Mouse (Mus musculus): ENCODE data around the gene T2.
"Not testable (repeated sequence)": the region's sequence is repeated elsewhere in the genome, so short reads cannot be mapped to it uniquely, and the experiment has no call there.

T2 gene

DNA sequence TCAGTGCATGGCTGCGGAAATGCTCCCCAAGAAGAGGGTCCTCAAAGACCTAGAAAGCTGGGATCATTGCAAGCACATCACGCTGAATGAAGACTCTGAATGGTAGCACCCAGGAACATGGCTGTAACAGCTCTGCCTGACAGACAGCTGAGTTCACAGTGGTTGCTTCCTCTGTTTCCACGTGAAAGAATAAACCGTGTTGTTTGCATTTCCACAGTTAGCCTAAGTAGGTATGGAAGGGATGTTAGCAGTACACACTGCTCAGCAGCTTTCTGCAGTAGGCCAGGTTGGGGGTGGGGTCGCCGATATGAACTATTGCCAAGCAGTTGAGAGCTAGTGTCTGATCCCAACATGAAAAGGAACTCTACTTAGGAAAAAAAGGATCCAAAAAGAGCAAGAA is at the start of gene T2:
T2 (plus strand) TSS at position 301 of the 400 bp plus-strand sequence.
- no peak for ATAC-seq (ENCODE audit: insufficient number of reproducible peaks, low FRiP score, low TSS enrichment)

DNA sequence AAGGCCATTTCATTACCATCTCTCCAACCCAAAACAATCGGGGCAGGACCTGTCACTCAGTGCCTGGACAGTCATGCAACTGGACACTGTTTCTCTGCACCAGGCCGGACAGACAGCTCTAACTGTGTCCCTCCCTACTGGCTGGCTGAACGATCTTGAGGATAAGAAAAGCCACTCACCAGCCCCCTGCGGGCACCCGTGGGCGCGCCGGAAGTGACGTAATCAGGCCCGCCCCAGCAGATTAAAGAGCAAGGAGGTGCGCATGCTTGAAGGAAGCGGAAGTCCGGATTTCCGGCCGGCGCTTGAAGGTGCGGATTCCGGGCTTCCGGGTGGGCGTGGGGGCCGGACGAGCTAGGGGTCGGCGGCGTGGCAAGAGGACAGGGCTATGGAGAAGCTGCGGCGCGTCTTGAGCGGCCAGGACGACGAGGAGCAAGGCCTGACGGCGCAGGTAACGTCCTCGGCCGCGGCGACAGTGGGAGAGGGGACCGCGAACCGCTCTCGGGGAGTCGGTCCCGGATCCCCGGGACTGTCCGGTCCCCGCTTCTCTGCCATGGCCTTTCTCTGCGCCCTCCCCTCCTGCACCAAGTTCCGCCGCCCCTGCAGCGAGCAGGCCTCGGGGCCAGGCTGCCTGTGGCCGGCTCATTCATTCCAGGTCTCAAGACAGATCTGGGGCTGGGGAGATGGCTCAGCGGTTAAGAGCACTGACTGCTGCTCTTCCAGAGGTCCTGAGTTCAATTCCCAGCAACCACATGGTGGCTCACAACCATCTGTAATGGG is 44.8 kb upstream of the T2 start, which contains the start of gene Sft2d1:
Sft2d1 (plus strand) TSS at position 265 of the 777 bp plus-strand sequence.
- peak; percentile 92 for ATAC-seq (ENCODE audit: insufficient number of reproducible peaks, low FRiP score, low TSS enrichment)

DNA sequence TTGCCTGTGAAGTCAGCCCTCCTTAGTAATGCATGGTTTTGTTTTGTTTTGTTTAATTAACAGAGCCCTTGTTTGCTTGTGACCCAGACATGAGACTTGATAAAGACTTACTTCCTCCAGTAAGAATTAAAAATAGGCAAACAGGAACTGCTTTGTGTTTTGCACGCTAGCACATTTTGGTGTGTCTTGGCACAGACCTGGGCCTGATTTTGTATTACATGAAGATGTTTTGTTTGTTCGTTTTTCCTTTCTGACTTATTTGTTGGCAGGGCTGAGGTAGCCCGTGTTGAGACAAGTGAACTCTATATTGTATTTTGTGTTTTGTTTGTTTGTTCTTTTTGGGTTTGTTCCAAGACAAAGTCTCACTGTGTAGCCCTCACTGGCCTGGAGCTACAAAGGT is 44.0 kb upstream of the T2 start:
- ATAC-seq (ENCODE audit: insufficient number of reproducible peaks, low FRiP score, low TSS enrichment), result no peak

DNA sequence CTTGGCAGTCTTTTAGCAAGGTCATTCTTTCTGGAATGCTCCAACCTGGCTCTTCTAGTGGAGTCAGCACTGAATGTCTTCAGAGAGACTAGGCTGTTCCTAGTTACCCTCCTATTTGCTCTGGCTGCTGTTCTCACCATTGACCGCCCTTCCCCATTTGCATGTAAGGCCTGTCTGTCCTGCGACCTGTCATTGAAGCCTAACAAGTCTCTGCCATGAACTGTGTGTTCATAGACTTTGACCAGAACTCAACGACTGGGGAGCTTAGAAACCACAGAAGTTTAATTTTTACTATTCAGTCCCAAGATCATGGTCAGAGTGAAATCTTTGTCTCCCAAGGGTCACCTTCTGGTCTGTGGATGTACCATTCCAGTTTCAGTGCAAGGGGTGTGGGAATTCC is 41.8 kb upstream of the T2 start:
- ATAC-seq (ENCODE audit: insufficient number of reproducible peaks, low FRiP score, low TSS enrichment), result no peak

DNA sequence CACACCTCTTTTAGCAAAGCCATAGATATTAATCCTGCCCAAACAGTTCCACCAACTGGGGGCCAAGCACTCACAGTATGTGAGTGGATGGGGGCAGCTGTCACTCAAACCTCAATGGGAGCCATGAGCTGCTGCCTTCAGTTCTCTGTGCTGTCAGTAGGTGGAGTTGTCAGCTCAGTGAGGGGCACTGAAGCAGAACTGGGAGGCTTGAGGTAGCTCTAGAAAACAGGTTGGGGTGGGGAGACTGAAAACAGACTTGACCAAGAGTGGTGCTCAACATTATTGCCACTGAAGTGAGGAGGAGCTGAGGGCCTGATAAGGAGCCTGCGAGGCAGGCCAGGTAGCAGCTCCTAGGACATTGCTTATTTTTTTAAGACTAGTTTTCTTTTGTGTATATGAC is 39.5 kb upstream of the T2 start:
- no peak for ATAC-seq (ENCODE audit: insufficient number of reproducible peaks, low FRiP score, low TSS enrichment)

DNA sequence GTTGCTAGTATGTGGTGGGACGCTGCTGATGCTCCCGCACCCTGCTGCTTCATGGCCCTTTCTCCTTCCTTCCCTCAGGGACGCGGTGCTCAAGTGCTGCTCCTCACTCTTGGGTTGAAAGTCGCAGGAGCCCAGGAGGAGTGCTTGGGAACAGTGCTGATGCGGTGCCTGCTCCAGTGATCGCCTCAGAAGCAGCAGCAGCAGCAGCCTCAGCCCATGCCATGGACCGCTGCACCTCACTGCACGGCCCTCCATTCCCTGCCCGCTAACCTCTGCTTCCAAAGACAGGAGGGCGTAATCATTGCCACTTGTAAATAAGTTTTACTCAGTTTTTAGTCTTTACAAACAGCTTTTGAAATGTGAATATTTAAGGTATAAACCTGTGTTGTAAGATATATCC is 28.9 kb upstream of the T2 start:
- not testable (repeated sequence) for ATAC-seq (ENCODE audit: insufficient number of reproducible peaks, low FRiP score, low TSS enrichment)

DNA sequence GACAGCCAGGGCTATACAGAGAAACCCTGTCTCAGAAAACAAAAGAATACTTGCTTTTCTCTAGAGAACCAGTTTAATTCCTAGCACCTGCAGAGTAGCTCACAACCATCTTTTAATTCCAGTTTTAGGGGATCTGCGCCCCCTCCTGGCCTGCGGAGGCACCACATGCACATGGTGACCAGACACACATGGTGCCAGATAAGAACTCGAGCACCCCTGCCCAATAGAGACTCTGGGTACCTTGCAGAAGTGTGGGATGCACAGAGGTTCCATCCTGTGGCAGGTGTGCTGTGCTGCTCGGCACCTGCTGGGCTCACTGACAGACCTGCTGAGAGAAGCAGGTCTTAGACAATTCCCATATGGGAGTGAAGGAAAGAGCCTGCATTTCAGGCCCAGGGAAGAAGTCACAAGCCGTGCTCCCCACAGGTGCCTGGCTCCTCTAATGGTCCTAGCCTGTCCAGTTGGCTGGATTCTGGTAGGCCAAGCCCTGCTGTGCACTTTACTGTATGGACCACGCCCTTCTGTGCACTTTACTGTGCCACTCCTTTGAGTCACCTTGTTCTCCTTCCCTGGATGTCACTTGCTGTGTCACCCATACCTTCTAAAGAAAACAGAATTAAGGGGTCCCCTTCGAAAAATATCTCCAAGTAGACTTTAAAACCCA is 27.1 kb upstream of the T2 start:
- no peak for ATAC-seq (ENCODE audit: insufficient number of reproducible peaks, low FRiP score, low TSS enrichment)

DNA sequence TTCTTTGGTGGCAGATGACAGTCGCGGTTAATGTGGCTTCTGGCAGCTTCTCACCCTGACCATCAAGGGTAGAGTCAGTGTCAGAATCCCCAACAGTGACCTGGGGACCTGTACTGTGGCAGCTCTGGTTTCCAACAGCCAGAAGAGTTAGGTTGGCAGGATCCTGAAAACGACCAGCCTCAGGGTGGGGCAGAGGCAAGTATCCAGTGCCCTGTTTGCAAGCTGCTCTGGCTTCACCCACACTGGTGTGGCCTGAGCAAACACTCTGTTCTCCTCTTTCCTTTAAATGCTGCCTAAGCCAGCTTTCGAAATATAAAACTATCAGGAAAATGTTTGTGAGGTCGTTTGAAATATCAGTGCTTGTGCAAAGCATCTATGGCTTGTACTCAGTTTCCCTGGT is 25.2 kb upstream of the T2 start:
- ATAC-seq (ENCODE audit: insufficient number of reproducible peaks, low FRiP score, low TSS enrichment), result no peak

DNA sequence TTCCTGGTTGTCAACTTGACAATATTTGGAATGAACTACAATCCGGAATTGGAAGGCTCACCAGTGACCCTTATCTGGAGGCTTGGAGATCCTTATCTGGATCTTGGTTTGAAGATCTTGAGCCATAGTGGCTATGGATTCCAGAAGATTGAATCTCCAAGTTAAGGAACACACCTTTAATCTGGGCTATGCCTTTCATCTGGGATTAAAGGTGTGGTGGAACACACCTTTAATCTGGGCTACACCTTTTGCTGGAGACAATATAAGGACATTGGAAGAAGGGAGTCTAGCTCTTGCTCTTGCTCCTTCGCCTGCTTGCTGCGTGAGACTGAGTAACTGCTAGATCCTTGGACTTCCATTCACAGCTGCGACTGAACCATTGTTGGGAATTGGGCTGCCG is 18.6 kb upstream of the T2 start, which contains the start of gene Prr18:
Prr18 (plus strand) TSS at position 301 of the 400 bp plus-strand sequence.
- not testable (repeated sequence) for ATAC-seq (ENCODE audit: insufficient number of reproducible peaks, low FRiP score, low TSS enrichment)

DNA sequence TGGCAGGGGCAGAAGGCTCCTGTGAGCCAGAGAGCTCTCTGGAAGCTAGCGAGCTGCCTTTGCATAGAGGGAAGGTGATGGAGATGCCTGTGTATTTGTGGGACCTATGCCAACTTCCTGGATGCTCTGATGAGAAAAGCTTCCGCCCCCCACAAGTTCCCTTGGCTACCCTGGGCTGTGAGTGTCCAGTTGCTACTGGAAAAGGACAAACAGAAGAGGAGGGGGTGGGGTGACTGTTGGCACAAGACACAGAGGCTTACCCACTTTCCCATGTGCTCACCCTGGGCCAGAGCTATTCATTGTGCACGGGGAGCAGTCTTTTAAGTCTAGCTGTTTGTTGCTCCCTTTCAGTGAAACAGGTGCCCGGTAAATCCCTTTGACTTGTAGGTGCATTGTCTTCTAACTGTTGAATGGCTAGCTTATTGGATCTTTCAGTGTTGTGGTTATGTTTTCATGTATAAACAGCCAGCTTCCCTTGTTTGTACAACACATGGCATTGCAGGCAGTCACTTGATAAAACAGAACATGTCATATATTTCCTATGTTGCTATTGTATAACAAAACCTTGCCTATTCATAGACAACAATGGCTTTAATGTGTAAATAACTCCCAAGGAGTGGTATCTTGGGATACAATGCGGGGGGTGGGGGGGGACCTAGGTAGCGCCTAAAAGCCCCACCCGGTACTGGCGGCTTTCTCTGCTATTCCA is 16.0 kb upstream of the T2 start:
- ATAC-seq (ENCODE audit: insufficient number of reproducible peaks, low FRiP score, low TSS enrichment), result no peak

DNA sequence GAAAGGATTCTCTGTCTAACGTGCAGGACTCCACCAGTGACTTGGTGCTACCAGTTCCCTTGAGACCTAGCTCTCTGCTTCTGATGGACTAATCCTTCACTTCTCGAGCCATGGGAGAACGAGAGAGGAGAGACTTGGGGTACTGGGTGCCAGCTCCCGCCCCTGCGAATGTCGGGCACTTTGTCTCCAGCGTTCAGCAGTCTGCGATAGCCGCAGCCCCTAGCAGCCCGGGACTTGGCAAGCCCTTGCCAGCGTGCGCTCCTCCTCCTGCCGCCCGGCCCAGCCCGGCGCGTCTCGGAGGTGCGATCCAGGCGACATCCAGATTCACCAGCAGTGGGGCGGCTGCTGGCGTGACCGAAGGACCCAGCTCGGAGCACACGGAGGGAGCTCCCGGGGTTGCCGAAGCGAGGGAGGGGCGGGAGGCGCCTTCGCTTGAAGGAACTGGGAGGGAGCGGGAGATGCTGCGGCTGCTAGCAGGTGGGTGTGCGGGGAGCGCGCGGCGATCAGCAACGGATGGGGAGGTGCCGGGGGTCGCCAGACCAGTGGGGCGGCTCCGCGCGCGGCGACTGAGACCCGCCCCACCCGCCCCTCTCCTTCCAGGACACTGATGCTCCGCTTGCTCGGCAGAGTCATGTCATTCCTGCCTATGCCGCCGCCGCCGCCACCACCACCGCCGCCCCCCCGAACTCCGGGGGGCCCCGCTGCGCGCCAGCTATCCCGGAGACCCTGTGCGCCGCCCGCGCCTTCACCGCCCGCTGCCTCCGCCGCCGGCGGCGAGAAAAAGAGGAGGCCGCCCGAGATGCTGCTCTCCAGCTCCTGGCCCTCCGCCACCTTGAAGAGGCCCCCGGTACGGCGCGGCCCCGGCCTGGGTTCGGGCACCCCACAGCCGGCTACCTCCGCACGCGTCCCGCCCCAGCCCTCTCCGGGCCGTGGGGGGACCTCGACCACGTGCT is 15.1 kb upstream of the T2 start:
- peak; percentile 80 for ATAC-seq (ENCODE audit: insufficient number of reproducible peaks, low FRiP score, low TSS enrichment)

DNA sequence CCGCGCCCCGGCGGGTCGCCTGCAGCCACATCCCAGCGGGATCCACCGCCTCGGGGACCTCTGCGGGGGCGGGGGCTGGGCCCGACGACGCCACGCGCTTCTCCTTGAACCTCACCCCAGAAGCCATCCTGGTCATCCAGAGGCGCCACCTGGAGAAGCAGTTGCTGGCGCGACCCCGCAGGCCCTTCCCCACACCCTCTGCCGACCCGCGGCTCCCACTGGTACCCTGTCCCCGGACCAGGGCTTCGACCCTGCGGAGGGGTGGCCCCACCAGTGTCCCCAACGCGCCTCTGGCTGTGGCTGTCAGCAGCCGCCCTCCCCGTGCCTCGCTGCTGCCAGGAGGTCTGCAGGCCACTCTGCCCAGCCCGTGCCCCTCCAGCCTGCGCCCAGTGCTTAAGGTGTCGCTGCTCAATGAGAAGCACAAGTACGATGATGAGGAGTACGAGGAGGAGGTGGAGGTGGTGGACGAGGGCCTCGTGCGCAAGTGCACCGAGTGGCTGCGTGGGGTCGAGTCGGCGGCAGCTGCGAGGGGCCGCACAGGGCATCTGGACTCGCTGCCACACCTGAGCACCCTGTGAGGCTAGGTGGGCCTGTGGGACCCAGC is 14.3 kb upstream of the T2 start:
- no peak for ATAC-seq (ENCODE audit: insufficient number of reproducible peaks, low FRiP score, low TSS enrichment)

DNA sequence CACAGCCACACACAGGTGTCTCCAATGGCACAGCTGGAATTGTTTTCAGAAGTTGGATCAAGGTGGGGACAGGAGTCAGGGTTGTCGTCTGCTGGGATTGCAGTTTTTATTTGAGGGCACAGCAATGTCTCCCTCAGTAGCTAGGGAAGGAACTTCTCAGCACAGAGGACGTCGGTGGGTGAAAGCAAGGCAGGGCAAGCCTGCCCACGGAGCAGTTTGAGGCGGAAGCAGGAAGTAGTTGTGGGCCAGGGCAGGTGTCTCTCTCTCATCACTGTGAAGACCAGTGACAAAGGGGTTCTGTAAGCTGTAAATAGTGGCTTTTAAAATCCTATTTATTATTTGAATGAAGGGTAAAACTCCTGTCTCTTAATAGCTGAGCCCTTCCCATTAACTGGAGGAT is 13.1 kb upstream of the T2 start:
- no peak for ATAC-seq (ENCODE audit: insufficient number of reproducible peaks, low FRiP score, low TSS enrichment)

DNA sequence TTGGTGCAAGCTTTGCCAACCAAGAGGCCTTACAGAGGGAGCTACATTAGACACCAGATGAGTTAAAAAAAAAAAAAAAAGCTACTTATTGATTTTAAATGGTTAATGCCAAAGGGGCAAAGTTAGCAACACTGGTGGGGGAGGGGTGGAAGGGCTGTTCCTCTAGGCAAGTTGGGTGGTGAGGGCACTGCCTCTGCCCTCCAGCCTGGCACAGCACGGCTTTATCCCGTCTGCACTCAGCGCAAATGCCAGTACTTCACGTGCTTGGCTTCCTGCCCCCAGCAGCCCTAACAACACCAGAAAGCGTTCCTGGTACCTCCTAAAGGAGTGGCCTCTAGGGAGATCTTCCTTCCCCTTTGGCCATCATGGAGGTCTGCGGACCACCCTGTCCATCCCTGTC is 12.4 kb upstream of the T2 start:
- no peak for ATAC-seq (ENCODE audit: insufficient number of reproducible peaks, low FRiP score, low TSS enrichment)

DNA sequence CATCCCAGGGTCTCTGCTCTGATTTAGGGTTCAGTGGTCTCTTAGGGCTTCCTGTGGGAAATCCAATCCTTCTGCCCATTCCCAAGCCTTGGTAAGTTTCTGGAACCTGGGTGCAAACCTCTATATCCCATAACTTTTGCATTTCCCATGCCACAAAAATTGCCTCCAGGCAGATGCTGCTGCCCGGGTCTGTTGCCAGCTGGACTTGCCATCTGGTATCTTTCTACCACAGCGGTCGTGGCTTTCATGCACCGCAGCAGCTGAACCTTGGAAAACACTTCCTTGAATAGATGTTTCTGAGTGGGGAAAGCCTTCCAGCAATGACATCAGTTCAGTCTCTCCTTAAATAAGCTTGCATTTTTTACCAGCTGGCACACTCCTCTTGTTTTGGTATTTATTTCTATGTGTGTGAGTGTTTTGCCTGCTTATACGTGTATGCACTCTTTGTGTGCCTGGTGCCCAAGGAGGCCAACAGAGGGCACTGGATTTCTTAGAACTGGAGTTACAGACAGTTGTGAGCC is 8.0 kb upstream of the T2 start:
- no peak for ATAC-seq (ENCODE audit: insufficient number of reproducible peaks, low FRiP score, low TSS enrichment)

DNA sequence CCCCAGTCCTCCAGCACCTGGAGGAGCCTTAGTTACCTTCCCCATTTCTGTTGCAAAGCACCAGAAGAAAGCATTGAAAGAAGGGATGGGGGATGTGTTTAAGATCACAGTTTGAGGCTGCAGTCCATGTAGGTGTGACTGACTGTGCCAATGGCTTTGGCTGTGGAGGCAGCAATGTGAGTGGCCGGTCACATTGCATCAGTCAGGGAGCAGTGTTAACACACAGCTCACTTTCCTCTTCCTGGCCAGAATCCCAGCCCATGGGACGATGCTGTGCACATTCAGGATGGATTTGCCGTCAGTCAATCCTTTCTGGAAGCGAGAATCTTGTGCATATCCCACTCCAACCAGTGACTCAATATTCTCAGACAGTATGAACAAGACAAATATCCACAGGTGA is 6.9 kb upstream of the T2 start:
- no peak for ATAC-seq (ENCODE audit: insufficient number of reproducible peaks, low FRiP score, low TSS enrichment)

DNA sequence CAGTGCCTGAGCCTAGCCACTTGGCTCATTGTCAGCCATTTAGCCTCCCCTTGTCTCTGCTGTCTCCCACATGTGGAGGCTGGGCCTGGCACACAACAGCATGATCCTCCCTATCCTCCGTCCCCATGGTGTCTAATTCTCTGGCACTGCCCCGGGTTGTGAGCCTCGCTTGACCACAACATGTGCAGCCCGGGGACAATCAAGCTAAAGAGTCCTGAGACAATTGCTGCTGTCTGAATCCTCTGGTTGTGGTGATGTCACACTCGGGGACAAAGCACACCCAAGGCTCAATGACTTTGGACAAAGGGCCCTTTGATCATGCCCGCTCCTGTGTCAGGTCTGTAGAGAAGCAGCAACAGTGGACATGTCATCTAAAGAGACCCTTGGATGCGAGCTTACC is 4.7 kb upstream of the T2 start:
- no peak for ATAC-seq (ENCODE audit: insufficient number of reproducible peaks, low FRiP score, low TSS enrichment)

DNA sequence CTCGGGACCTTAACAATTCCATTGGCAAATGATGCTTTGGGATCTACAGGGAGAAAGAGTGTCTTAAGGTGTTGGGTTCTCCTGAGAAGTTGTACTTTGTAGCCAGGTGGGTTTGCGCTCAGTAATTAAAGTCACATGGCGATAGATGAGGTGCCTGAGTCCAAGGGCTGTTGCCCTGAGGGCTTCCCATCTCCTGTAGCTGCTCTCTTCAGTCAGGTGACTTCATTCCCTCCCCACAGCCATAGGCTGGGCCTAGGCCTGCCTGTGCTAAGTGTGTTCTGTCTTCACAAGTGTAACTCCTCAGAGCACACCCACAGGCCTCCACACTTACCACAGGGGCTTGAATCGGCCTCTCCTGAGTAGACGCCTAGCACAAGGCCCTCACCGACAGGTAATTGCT is 1.7 kb downstream of the T2 start:
- ATAC-seq (ENCODE audit: insufficient number of reproducible peaks, low FRiP score, low TSS enrichment), result no peak

DNA sequence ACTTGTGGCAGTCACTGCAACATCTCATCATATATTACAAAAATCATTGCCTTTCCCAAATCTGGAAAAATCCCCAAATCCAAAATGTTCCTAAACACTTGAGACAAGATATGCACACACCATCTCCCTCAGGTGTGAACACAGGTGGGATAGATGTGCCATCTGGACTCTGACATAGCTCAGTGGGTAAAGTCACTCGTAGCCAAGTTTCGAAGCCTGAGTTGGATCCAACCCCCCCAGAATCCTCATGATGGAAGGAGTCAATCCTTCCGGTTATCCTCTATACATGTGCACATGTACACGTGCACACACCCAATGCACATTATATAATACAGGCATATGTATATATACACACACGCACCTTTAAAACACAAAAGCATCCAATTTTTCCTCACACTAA is 5.1 kb downstream of the T2 start:
- no peak for ATAC-seq (ENCODE audit: insufficient number of reproducible peaks, low FRiP score, low TSS enrichment)

All from cerebellum, adult (tissue).